Mouse (Mus musculus) myocyte (in vitro differentiated cells): ENCODE measurements at regions not wholly inside any gene's neighbourhood (a gene's known extent, or its start where the extent isn't known, plus 50 kb on each side); places are given as distances from the start of the nearest gene placed in this dataset.

Source experiments
- H3K27me3 ChIP-seq: one replicate; pipeline ENCODE4 v1.6.1; 2011; ENCODE audit not compliant: control insufficient read depth, insufficient read depth, insufficient read length
- H3K36me3 ChIP-seq: one replicate; pipeline ENCODE4 v1.6.1; 2011; ENCODE audit not compliant: control insufficient read depth, insufficient read depth
- H3K4me2 ChIP-seq: one replicate; pipeline ENCODE4 v1.6.1; 2011; ENCODE audit warnings: low read depth, control low read depth
- H3K4me3 ChIP-seq: one replicate; pipeline ENCODE4 v1.5.1; 2011; ENCODE audit warnings: mild to moderate bottlenecking, control low read depth, moderate library complexity
- H3K79me2 ChIP-seq: one replicate; pipeline ENCODE4 v1.6.1; 2011; ENCODE audit not compliant: control insufficient read depth, insufficient read depth
- H3ac ChIP-seq: one replicate; pipeline ENCODE4 v1.6.1; 2011; ENCODE audit not compliant: control insufficient read depth, insufficient read length
- CEBPB ChIP-seq: IDR thresholded peaks from 2 replicates; pipeline ENCODE4 v1.6.1; 2011; ENCODE audit warnings: mild to moderate bottlenecking, moderate library complexity; ENCODE audit not compliant: poor library complexity, insufficient read depth, severe bottlenecking
- E2F4 ChIP-seq: IDR thresholded peaks from one replicate; pipeline ENCODE4 v1.6.1; 2011; ENCODE audit warnings: mild to moderate bottlenecking, control low read depth, moderate library complexity; ENCODE audit not compliant: insufficient read depth
- MAX ChIP-seq: IDR thresholded peaks from one replicate; pipeline ENCODE4 v1.6.1; 2011; ENCODE audit warnings: low read depth, mild to moderate bottlenecking, control low read depth
- MYOD1 ChIP-seq, 3 experiments: IDR thresholded peaks; one replicate each; pipeline ENCODE4 v1.6.1; 2011; ENCODE audit warnings: control low read depth in 2 of 3, low read depth in 2 of 3, mild to moderate bottlenecking in 2 of 3, moderate library complexity in 1 of 3; ENCODE audit not compliant: insufficient read length in 2 of 3, control insufficient read depth in 1 of 3
- MYOG ChIP-seq, 3 experiments: IDR thresholded peaks; one replicate each; pipeline ENCODE4 v1.6.1; 2011; ENCODE audit warnings: control low read depth in 2 of 3, low read depth in 2 of 3, mild to moderate bottlenecking in 2 of 3; ENCODE audit not compliant: insufficient read length in 2 of 3, control insufficient read depth in 1 of 3, insufficient read depth in 1 of 3
- POLR2A ChIP-seq: IDR thresholded peaks from one replicate; pipeline ENCODE4 v1.6.1; 2011; ENCODE audit warnings: low read depth, mild to moderate bottlenecking, control low read depth, moderate library complexity; ENCODE audit not compliant: insufficient read length
- POLR2AphosphoS2 ChIP-seq: IDR thresholded peaks from one replicate; pipeline ENCODE4 v1.6.1; 2011; ENCODE audit warnings: low read depth, control low read depth; ENCODE audit not compliant: insufficient read length
- REST ChIP-seq: IDR thresholded peaks from one replicate; pipeline ENCODE4 v1.6.1; 2011; ENCODE audit warnings: mild to moderate bottlenecking, control low read depth, moderate library complexity; ENCODE audit not compliant: insufficient read depth, insufficient read length
- SRF ChIP-seq: IDR thresholded peaks from one replicate; pipeline ENCODE4 v1.6.1; 2011; ENCODE audit warnings: low read depth; ENCODE audit not compliant: control insufficient read depth, insufficient read length
- TCF12 ChIP-seq: IDR thresholded peaks from one replicate; pipeline ENCODE4 v1.6.1; 2011; ENCODE audit warnings: mild to moderate bottlenecking, control low read depth; ENCODE audit not compliant: poor library complexity, insufficient read depth, severe bottlenecking
- TCF3 ChIP-seq: IDR thresholded peaks from one replicate; pipeline ENCODE4 v1.6.1; 2011; ENCODE audit warnings: low read depth, control low read depth; ENCODE audit not compliant: insufficient read length
- USF1 ChIP-seq: IDR thresholded peaks from one replicate; pipeline ENCODE4 v1.6.1; 2011; ENCODE audit warnings: low read depth, mild to moderate bottlenecking, control low read depth, moderate library complexity

- no peaks in the 10 kb centered on the region for H3K36me3 ChIP-seq
- no peaks in the 10 kb centered on the region for H3K27me3 ChIP-seq
These were observed 144.9 kb downstream of the Hibadh start for GRCm38 (mm10) chr6:52495301-52495700.

GRCm38 (mm10) chr6:52495855-52496254 is 144.3 kb downstream of the Hibadh start:
- H3K4me3 ChIP-seq: no peak overlapping the region
- no peak overlapping the region for H3K4me2 ChIP-seq
- no peaks in the 10 kb centered on the region for H3K79me2 ChIP-seq
- H3K27me3 ChIP-seq: no peaks in the 10 kb centered on the region
- TF ChIP-seq MYOD1 (IDR thresholded peaks at IDR 0.05; ENCODE audit: control insufficient read depth in 1 of 3, insufficient read length in 2 of 3, low read depth in 2 of 3): no peak
- no peak for TF ChIP-seq CEBPB
- no peak for TF ChIP-seq TCF3
- TF ChIP-seq E2F4: no peak
- no peak for TF ChIP-seq USF1
- no peak for TF ChIP-seq TCF12
- no peak for TF ChIP-seq REST
- no peak for TF ChIP-seq MAX
- TF ChIP-seq POLR2A: no peak
- TF ChIP-seq POLR2AphosphoS2: no peak
- TF ChIP-seq MYOG (IDR thresholded peaks at IDR 0.05; ENCODE audit: control insufficient read depth in 1 of 3, insufficient read depth in 1 of 3, insufficient read length in 2 of 3, low read depth in 2 of 3): no peak
- TF ChIP-seq SRF: no peak
- H3ac ChIP-seq: no peak overlapping the region
- no peaks in the 10 kb centered on the region for H3K36me3 ChIP-seq

More at GRCm38 (mm10) chr6:52495301-52495700, 144.9 kb downstream of the Hibadh start:
- Histone ChIP-seq H3K4me2 (no peak overlapping the region), H3K79me2 (no peaks in the 10 kb centered on the region), H3K4me3 (no peak overlapping the region), H3ac (no peak overlapping the region)
- TF ChIP-seq TCF3 (no peak), MYOD1 (IDR thresholded peaks at IDR 0.05; ENCODE audit: control insufficient read depth in 1 of 3, insufficient read length in 2 of 3, low read depth in 2 of 3) (no peak), USF1 (no peak), REST (no peak), TCF12 (no peak), MYOG (IDR thresholded peaks at IDR 0.05; ENCODE audit: control insufficient read depth in 1 of 3, insufficient read depth in 1 of 3, insufficient read length in 2 of 3, low read depth in 2 of 3) (no peak), POLR2AphosphoS2 (no peak), E2F4 (no peak), MAX (no peak), SRF (no peak)
